Mouse (Mus musculus) myocyte (in vitro differentiated cells): ENCODE results near the gene Pcdh7. TPM values are rescaled to one million over a fixed set of nuclear protein-coding genes. Genes with fewer than 3 reads are reported as not detected.
"Not testable (repeated sequence)": the region's sequence is repeated elsewhere in the genome, so short reads cannot be mapped to it uniquely, and the experiment has no call there.

Source experiments
- H3K27me3 ChIP-seq: one replicate; pipeline ENCODE4 v1.6.1; 2011; ENCODE audit not compliant: control insufficient read depth, insufficient read depth, insufficient read length
- H3K36me3 ChIP-seq: one replicate; pipeline ENCODE4 v1.6.1; 2011; ENCODE audit not compliant: control insufficient read depth, insufficient read depth
- H3K4me2 ChIP-seq: one replicate; pipeline ENCODE4 v1.6.1; 2011; ENCODE audit warnings: low read depth, control low read depth
- H3K4me3 ChIP-seq: one replicate; pipeline ENCODE4 v1.5.1; 2011; ENCODE audit warnings: mild to moderate bottlenecking, control low read depth, moderate library complexity
- H3K79me2 ChIP-seq: one replicate; pipeline ENCODE4 v1.6.1; 2011; ENCODE audit not compliant: control insufficient read depth, insufficient read depth
- H3ac ChIP-seq: one replicate; pipeline ENCODE4 v1.6.1; 2011; ENCODE audit not compliant: control insufficient read depth, insufficient read length
- CEBPB ChIP-seq: IDR thresholded peaks from 2 replicates; pipeline ENCODE4 v1.6.1; 2011; ENCODE audit warnings: mild to moderate bottlenecking, moderate library complexity; ENCODE audit not compliant: poor library complexity, insufficient read depth, severe bottlenecking
- E2F4 ChIP-seq: IDR thresholded peaks from one replicate; pipeline ENCODE4 v1.6.1; 2011; ENCODE audit warnings: mild to moderate bottlenecking, control low read depth, moderate library complexity; ENCODE audit not compliant: insufficient read depth
- MAX ChIP-seq: IDR thresholded peaks from one replicate; pipeline ENCODE4 v1.6.1; 2011; ENCODE audit warnings: low read depth, mild to moderate bottlenecking, control low read depth
- MYOD1 ChIP-seq, 3 experiments: IDR thresholded peaks; one replicate each; pipeline ENCODE4 v1.6.1; 2011; ENCODE audit warnings: control low read depth in 2 of 3, low read depth in 2 of 3, mild to moderate bottlenecking in 2 of 3, moderate library complexity in 1 of 3; ENCODE audit not compliant: insufficient read length in 2 of 3, control insufficient read depth in 1 of 3
- MYOG ChIP-seq, 3 experiments: IDR thresholded peaks; one replicate each; pipeline ENCODE4 v1.6.1; 2011; ENCODE audit warnings: control low read depth in 2 of 3, low read depth in 2 of 3, mild to moderate bottlenecking in 2 of 3; ENCODE audit not compliant: insufficient read length in 2 of 3, control insufficient read depth in 1 of 3, insufficient read depth in 1 of 3
- POLR2A ChIP-seq: IDR thresholded peaks from one replicate; pipeline ENCODE4 v1.6.1; 2011; ENCODE audit warnings: low read depth, mild to moderate bottlenecking, control low read depth, moderate library complexity; ENCODE audit not compliant: insufficient read length
- POLR2AphosphoS2 ChIP-seq: IDR thresholded peaks from one replicate; pipeline ENCODE4 v1.6.1; 2011; ENCODE audit warnings: low read depth, control low read depth; ENCODE audit not compliant: insufficient read length
- REST ChIP-seq: IDR thresholded peaks from one replicate; pipeline ENCODE4 v1.6.1; 2011; ENCODE audit warnings: mild to moderate bottlenecking, control low read depth, moderate library complexity; ENCODE audit not compliant: insufficient read depth, insufficient read length
- SRF ChIP-seq: IDR thresholded peaks from one replicate; pipeline ENCODE4 v1.6.1; 2011; ENCODE audit warnings: low read depth; ENCODE audit not compliant: control insufficient read depth, insufficient read length
- TCF12 ChIP-seq: IDR thresholded peaks from one replicate; pipeline ENCODE4 v1.6.1; 2011; ENCODE audit warnings: mild to moderate bottlenecking, control low read depth; ENCODE audit not compliant: poor library complexity, insufficient read depth, severe bottlenecking
- TCF3 ChIP-seq: IDR thresholded peaks from one replicate; pipeline ENCODE4 v1.6.1; 2011; ENCODE audit warnings: low read depth, control low read depth; ENCODE audit not compliant: insufficient read length
- USF1 ChIP-seq: IDR thresholded peaks from one replicate; pipeline ENCODE4 v1.6.1; 2011; ENCODE audit warnings: low read depth, mild to moderate bottlenecking, control low read depth, moderate library complexity
- polyA plus RNA-seq: library from polyadenylated mRNA; unstranded; fragments of >200 nt; fragmentation: generic; extraction: Trizol; gene quantifications from one replicate; pipeline ENCODE4 v1.2.1, GENCODE M21; 2012; ENCODE audit warnings: missing spikeins

The Pcdh7 gene
- polyA plus RNA-seq, result 16.0 TPM

GRCm38 (mm10) chr5:57717906-57718875 is at the start of gene Pcdh7:
Gene Pcdh7, plus strand, starts transcription at chr5:57717967.
- H3K36me3 ChIP-seq, result no peaks in the 10 kb centered on the region
- TF ChIP-seq POLR2A (peak; percentile 82), USF1 (no peak), POLR2AphosphoS2 (peak; percentile 66), MYOD1 (IDR thresholded peaks at IDR 0.05; ENCODE audit: control insufficient read depth in 1 of 3, insufficient read length in 2 of 3, low read depth in 2 of 3) (no peak)
- peak within 1 kb of the TSS; percentile 90 for H3K4me2 ChIP-seq
- peaks cover 35% of the 10 kb centered on the region for H3K79me2 ChIP-seq
- H3ac ChIP-seq, result peak within 1 kb of the TSS; percentile 50
- H3K27me3 ChIP-seq, result no peaks in the 10 kb centered on the region
- H3K4me3 ChIP-seq, result peak within 1 kb of the TSS; percentile 83

GRCm38 (mm10) chr5:57676970-57677369 is 40.8 kb upstream of the Pcdh7 start:
- not testable (repeated sequence) for H3K36me3 ChIP-seq, H3K4me2 ChIP-seq, H3K79me2 ChIP-seq, H3K27me3 ChIP-seq, H3K4me3 ChIP-seq, H3ac ChIP-seq

GRCm38 (mm10) chr5:57708396-57708795 is 9.4 kb upstream of the Pcdh7 start:
- Histone ChIP-seq H3K36me3 (no peaks in the 10 kb centered on the region), H3K4me2 (no peak overlapping the region), H3K4me3 (no peak overlapping the region), H3K79me2 (no peaks in the 10 kb centered on the region), H3K27me3 (no peaks in the 10 kb centered on the region), H3ac (no peak overlapping the region)
- no peak for TF ChIP-seq MYOD1 (IDR thresholded peaks at IDR 0.05; ENCODE audit: control insufficient read depth in 1 of 3, insufficient read length in 2 of 3, low read depth in 2 of 3)
- TF ChIP-seq MAX, result no peak
- TF ChIP-seq REST, result no peak
- no peak for TF ChIP-seq E2F4
- no peak for TF ChIP-seq POLR2A
- TF ChIP-seq TCF12, result no peak
- no peak for TF ChIP-seq POLR2AphosphoS2
- no peak for TF ChIP-seq TCF3
- no peak for TF ChIP-seq SRF
- TF ChIP-seq MYOG (IDR thresholded peaks at IDR 0.05; ENCODE audit: control insufficient read depth in 1 of 3, insufficient read depth in 1 of 3, insufficient read length in 2 of 3, low read depth in 2 of 3), result no peak
- TF ChIP-seq CEBPB, result no peak
- no peak for TF ChIP-seq USF1

DNA sequence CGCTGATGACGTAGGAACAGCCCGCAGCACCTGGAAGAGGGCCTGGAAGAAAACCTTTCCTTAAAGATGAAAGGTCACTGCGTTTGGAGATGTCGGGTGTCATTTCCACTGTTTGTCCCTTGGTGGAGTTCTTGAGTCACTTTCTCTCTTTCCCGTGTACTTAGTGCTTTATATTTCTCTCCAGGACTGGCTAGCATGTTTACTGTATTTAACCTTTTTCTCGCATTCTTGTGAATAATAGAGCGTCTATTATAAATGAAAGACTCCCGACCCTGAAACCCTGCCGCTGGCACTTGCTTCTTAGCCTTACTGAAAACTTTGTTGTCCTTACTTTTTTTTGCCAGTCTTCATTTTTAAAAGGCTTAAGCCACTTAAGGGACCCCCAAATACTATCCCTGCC is 3.8 kb upstream of the Pcdh7 start:
- H3K4me2 ChIP-seq, result peak overlapping the region; percentile 98
- no peak overlapping the region for H3ac ChIP-seq
- H3K27me3 ChIP-seq, result no peaks in the 10 kb centered on the region
- no peaks in the 10 kb centered on the region for H3K79me2 ChIP-seq
- no peak for TF ChIP-seq REST
- no peak for TF ChIP-seq E2F4
- no peak for TF ChIP-seq POLR2A
- no peak for TF ChIP-seq TCF12
- no peak for TF ChIP-seq SRF
- no peak for TF ChIP-seq TCF3
- TF ChIP-seq POLR2AphosphoS2, result no peak
- no peaks in the 10 kb centered on the region for H3K36me3 ChIP-seq
- peak overlapping the region; percentile 83 for H3K4me3 ChIP-seq

DNA sequence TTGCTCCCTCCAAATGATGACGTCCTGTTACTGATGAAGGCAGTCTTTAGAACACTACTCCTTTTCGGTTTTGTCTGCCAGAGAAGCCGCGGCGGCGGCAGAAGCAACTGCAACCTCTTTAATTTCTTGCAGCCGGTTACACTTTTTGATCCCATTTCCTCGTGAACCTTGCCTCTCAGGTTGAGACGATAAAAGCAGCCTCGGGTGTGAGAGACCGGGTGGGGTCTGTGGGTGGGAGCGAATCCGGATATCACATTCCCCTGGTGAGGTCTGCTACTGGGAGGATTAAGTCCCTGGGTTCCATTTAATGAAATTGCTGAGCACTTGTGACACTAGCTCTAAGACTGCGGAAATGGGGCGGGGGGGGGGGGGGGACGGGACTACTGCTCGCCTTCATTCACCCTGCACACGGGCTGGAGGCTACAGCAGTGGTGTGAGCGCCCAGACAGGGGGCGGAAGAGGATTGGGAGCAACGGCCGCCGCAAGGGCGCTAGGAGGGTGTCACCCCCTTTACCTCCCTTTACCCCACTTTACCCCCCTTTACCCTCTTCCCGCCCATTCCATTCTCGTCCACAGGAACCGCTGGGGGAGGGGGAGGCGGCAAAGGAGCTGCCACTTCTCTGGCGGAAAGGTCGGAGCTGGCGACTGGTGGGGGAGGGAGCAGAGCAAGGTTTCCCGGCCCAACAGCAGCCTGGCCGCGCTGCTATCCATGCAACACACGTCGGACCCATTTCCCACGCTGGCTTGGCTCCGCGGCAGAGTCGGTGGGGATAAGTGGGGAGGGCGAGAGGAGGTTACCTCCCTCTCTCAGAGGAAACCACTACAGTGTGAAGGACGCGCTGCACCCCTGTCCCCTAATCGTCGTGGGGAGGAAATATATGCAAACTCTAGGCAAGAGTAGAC is 2.9 kb upstream of the Pcdh7 start:
- Histone ChIP-seq H3K4me3 (peak overlapping the region; percentile 83), H3ac (peak overlapping the region; percentile 45), H3K36me3 (no peaks in the 10 kb centered on the region), H3K27me3 (no peaks in the 10 kb centered on the region), H3K79me2 (peaks cover 2% of the 10 kb centered on the region), H3K4me2 (peak overlapping the region; percentile 98)
- TF ChIP-seq MAX (no peak), TCF3 (no peak), MYOG (IDR thresholded peaks at IDR 0.05; ENCODE audit: control insufficient read depth in 1 of 3, insufficient read depth in 1 of 3, insufficient read length in 2 of 3, low read depth in 2 of 3) (no peak), TCF12 (no peak), CEBPB (no peak), POLR2A (peak; percentile 29), POLR2AphosphoS2 (peak; percentile 29), MYOD1 (IDR thresholded peaks at IDR 0.05; ENCODE audit: control insufficient read depth in 1 of 3, insufficient read length in 2 of 3, low read depth in 2 of 3) (no peak), USF1 (no peak), REST (no peak), E2F4 (no peak), SRF (no peak)
